Mouse (Mus musculus) midbrain, embryonic 16.5 days (tissue): ENCODE results near the gene Klc1. TPM values are rescaled to one million over a fixed set of nuclear protein-coding genes. Genes with fewer than 3 reads are reported as not detected.

Source experiments
- ATAC-seq: fragments of 200-750 bp; cut with Nextera tagmentation; 2 replicates; pipeline ENCODE4 v1.8.0; 2017; ENCODE audit warnings: moderate TSS enrichment
- H3K27ac ChIP-seq: fragments of 300-500 bp; sonication (generic); 2 replicates; pipeline ENCODE4 v1.5.1; 2014; ENCODE audit warnings: mild to moderate bottlenecking, low read length, mixed read lengths
- H3K27me3 ChIP-seq: fragments of 300-500 bp; sonication (generic); 2 replicates; pipeline ENCODE4 v1.6.1; 2014; ENCODE audit warnings: low read depth, low read length, mixed read lengths; ENCODE audit not compliant: control insufficient read depth, insufficient read depth
- H3K36me3 ChIP-seq: fragments of 300-500 bp; sonication (generic); 2 replicates; pipeline ENCODE4 v1.6.1; 2014; ENCODE audit warnings: mild to moderate bottlenecking, low read length, moderate library complexity, mixed read lengths; ENCODE audit not compliant: control insufficient read depth, insufficient read depth
- H3K4me1 ChIP-seq: fragments of 300-500 bp; sonication (generic); 2 replicates; pipeline ENCODE4 v1.6.1; 2014; ENCODE audit warnings: mild to moderate bottlenecking, low read length, mixed read lengths; ENCODE audit not compliant: control insufficient read depth, insufficient read depth
- H3K4me2 ChIP-seq: fragments of 300-500 bp; sonication (generic); 2 replicates; pipeline ENCODE4 v1.6.1; 2014; ENCODE audit warnings: mild to moderate bottlenecking, low read length, mixed read lengths
- H3K4me3 ChIP-seq: fragments of 300-500 bp; sonication (generic); 2 replicates; pipeline ENCODE4 v1.5.1; 2014; ENCODE audit warnings: low read depth, mild to moderate bottlenecking, low read length, moderate library complexity, mixed read lengths
- H3K9ac ChIP-seq: fragments of 300-500 bp; sonication (generic); 2 replicates; pipeline ENCODE4 v1.6.1; 2014; ENCODE audit warnings: low read depth, low read length, mixed read lengths
- H3K9me3 ChIP-seq: fragments of 300-500 bp; sonication (generic); replicated peaks from 2 replicates; pipeline ENCODE4 v1.6.1; 2014; ENCODE audit warnings: mild to moderate bottlenecking, low read length, mixed read lengths; ENCODE audit not compliant: control insufficient read depth, poor library complexity, severe bottlenecking
- WGBS: fragments of 180-500 bp; shearing (Covaris S2); extraction: QIAGEN DNeasy Blood & Tissue Kit; methylation state at CpG from one replicate; pipeline ENCODE4 v1.1.7; 2014; 5-methylcytosine and 5-hydroxymethylcytosine counted together
- polyA plus RNA-seq: library from polyadenylated mRNA; unstranded; fragments of >200 nt; fragmentation: Nextera tagmentation; extraction: Ambion mirVana; gene quantifications from 2 replicates; pipeline ENCODE4 v1.2.1, GENCODE M21; 2015

Gene Klc1
- polyA plus RNA-seq, 1 experiment from 2014 or later = 665 TPM

DNA sequence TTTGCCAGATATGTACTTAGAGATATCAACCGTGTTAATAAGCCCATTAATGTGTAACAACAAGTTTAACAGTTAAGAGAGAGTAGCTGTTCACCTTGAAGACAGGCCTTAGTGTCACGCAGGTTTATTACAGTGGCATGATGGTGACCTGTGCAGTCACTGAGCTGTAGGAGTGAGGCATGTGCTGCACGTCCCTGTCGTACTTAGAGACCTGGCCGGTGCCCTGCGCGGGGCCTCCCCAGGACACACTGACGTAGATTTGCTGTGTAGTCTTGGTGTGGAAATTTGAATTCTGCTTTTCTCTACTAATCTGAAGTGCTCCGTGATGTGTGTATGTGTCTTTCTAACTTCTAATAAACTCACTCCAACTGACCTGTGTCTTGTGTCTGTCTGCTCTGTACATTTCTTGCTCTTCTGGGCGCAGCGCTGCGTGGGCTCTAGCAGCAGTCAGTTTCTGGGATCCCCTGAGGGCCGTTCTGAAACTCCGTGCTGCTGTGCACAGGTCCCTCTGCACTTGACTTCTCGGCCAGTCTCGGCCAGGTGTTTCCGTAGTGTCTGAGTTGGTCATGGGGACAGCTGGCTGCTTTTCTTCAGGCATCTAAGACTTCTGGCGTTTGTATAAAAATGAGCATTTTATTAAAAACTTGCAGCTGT lies 36.0 kb downstream of the Klc1 start:
- H3K27me3 ChIP-seq = no peaks in the 10 kb centered on the region
- H3K4me2 ChIP-seq = no peak overlapping the region
- H3K36me3 ChIP-seq = peaks cover 31% of the 10 kb centered on the region
- H3K4me3 ChIP-seq = no peak overlapping the region
- no peak overlapping the region for H3K9ac ChIP-seq
- H3K27ac ChIP-seq = no peak overlapping the region
- H3K4me1 ChIP-seq = no peaks in the 10 kb centered on the region; the same call in 1 of the 2 replicates
- no peaks in the 10 kb centered on the region for H3K9me3 ChIP-seq
- ATAC-seq = no peak
- 93% methylated on average over 18 of the region's 18 CpGs for WGBS

DNA sequence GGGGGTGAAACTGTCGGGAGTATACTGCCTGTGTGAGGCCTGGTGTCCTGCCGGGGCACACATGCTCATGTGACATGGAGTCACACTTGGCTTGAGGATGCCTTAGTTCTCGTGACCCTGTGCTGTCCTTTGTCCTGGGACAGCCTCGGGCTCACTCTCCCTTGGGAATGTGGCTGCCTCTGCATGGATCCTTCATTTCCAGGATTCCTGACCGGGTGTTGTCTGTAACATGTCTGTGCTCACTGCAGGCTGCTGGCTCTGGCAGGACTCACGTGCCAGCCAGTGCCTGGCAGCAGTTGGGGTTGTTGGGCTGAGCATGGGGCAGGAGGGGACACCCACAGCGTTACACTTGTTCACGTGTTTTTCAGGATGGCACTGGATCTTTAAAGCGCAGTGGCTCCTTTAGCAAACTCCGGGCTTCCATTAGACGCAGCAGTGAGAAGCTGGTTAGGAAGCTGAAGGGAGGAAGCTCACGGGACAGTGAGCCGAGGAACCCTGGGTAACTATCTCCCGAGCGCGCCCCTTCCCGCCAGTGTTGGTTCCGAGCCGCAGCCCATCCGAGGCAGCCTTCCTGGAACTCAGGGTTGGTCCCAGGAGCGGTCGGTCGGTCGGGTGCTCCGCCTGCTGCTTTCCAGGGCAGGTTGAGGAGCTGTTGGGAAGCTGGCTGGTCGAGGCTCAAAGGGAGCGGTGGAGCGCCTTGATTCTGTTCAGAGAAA lies 36.7 kb downstream of the Klc1 start:
- no peak overlapping the region for H3K4me2 ChIP-seq
- H3K27ac ChIP-seq = no peak overlapping the region
- H3K4me1 ChIP-seq = no peaks in the 10 kb centered on the region; the same call in 1 of the 2 replicates
- no peak overlapping the region for H3K9ac ChIP-seq
- WGBS = 88% methylated on average over 28 of the region's 28 CpGs
- no peaks in the 10 kb centered on the region for H3K27me3 ChIP-seq
- H3K36me3 ChIP-seq = peaks cover 28% of the 10 kb centered on the region
- H3K4me3 ChIP-seq = no peak overlapping the region
- no peak for ATAC-seq
- H3K9me3 ChIP-seq = no peaks in the 10 kb centered on the region

DNA sequence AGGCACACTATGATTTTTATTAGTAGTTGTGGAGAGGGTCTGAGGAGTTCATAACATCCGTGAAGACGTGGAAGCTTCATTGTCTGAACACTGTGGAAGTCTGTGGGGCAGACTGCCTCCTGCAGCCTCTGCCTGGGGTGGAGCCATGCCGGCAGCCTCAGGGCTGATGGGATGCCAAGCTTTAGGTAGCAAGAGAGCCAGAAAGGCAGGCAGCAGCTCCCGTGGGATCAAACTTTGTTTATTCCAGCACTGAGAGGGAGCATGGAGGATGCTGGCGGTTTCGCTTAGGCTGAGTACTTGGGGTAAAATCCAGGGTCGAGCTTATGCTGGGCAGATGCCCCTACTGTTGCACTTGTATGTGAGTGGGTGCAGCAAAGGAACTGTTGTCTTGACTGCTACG lies 38.6 kb downstream of the Klc1 start:
- ATAC-seq = no peak
- WGBS = 88% methylated on average over 8 of the region's 8 CpGs

DNA sequence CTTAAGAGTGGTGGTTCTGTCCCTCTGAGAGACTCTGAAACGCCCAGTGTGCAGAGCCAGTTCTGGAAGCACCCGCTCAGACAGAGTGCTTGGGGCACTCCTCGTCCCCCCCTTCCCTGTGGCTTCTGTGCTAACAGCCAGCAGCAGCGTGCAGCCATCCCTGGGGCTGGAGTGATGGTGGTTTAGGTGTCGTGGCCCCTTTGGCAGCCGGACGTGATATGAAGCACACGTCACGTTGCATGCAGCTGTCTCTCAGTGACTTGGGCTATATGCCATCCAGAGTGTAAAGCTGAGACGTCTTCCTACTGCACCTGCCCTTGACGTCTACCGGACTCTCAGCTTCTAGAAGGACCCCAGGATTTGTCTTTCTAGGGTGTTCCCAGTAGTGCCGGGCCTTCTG lies 39.8 kb downstream of the Klc1 start:
- Histone ChIP-seq H3K4me1 (no peaks in the 10 kb centered on the region), H3K36me3 (peaks cover 17% of the 10 kb centered on the region), H3K4me2 (no peak overlapping the region), H3K27ac (no peak overlapping the region), H3K4me3 (no peak overlapping the region), H3K9me3 (no peaks in the 10 kb centered on the region), H3K9ac (no peak overlapping the region), H3K27me3 (no peaks in the 10 kb centered on the region)
- no peak for ATAC-seq
- WGBS = 97% methylated on average over 13 of the region's 13 CpGs

More for the DNA sequence above, 38.6 kb downstream of the Klc1 start:
- Histone ChIP-seq H3K4me1 (no peaks in the 10 kb centered on the region), H3K27me3 (no peaks in the 10 kb centered on the region), H3K4me3 (no peak overlapping the region), H3K4me2 (no peak overlapping the region), H3K36me3 (peaks cover 20% of the 10 kb centered on the region), H3K27ac (no peak overlapping the region), H3K9ac (no peak overlapping the region), H3K9me3 (no peaks in the 10 kb centered on the region)

DNA sequence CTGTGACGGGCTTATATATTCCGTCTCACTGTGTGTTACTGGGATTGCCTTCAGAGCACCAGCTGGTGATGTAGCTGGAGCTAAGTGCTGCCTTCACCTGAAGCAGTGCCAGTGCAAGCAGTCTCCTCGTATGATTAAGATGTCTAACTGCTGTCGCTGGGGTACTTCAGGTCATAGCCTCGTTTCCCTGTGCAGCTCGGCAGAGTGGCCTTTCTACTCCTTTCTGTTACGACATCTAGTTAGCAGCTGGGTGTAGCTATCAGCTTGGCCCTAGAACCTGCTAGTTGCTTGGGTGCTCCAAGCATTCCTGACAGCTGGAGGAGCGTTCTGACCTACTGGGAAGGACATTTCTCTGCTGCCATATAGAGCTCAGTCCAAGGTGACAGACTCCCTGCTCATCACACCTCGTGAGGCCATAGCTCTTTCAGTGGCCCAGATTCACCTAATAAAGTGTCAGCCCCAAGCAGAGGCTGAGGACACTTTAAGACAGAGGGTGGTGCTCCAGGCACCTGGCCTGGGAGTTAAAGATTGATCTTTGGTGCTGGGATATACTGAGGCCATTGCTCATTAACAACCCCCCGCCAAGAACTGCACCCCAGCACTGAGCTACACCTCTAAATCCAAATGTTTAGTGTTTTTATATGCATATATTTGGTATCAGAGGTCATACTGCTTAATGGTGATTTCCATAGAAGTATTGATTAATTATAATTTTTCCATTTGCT lies 42.0 kb downstream of the Klc1 start:
- ATAC-seq = no peak
- Histone ChIP-seq H3K4me2 (no peak overlapping the region), H3K9ac (no peak overlapping the region), H3K27ac (no peak overlapping the region), H3K27me3 (no peaks in the 10 kb centered on the region), H3K36me3 (peaks cover 9% of the 10 kb centered on the region; the same call in 1 of the 2 replicates), H3K9me3 (no peaks in the 10 kb centered on the region), H3K4me3 (no peak overlapping the region), H3K4me1 (no peaks in the 10 kb centered on the region)
- 81% methylated on average over 10 of the region's 10 CpGs for WGBS

DNA sequence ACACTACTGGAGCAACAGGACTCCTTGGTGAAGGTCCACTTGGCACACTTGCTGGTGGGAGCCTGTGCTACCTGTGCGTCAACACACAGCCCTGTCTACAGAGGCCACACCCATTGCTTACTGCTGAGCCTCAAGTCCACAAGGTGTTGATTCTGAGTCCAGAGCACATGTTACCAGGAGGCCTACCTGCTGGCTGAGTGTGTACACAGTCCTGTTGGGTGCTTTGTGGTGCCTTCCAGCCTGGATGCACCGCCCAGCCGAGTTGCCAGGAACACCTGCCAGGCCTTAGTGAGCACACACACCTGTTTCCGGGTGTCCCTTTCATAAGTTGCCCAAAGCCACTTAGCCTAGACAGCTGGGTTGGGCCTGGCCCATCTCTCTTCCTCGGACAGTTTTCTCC lies 44.9 kb downstream of the Klc1 start:
- H3K4me2 ChIP-seq = no peak overlapping the region
- H3K27ac ChIP-seq = no peak overlapping the region
- no peak for ATAC-seq
- no peaks in the 10 kb centered on the region for H3K9me3 ChIP-seq
- H3K9ac ChIP-seq = no peak overlapping the region
- WGBS = 91% methylated on average over 5 of the region's 5 CpGs
- H3K4me1 ChIP-seq = no peaks in the 10 kb centered on the region
- H3K27me3 ChIP-seq = no peaks in the 10 kb centered on the region
- H3K4me3 ChIP-seq = no peak overlapping the region
- H3K36me3 ChIP-seq = peaks cover 10% of the 10 kb centered on the region; the same call in 1 of the 2 replicates

DNA sequence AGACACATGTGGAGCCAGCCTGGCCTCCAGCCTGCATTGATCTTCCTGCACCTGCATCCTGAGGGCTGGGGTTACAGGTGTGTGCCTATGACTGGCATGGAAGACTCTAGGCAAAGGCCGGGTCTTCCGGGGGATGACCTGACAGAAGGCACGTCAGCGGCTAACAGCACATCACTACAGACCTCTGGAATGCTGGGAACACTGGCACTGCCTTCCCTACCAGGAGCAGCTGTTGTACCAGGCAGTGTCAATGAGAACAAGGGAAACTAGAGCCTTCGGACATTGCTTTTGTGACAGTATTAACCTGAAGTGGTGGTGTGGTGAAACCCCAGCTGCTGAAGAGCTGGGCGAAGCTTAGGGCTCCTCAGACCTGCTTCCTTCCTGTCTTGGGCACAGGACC lies 50.1 kb downstream of the Klc1 start:
- ATAC-seq = no peak
- H3K4me3 ChIP-seq = no peak overlapping the region
- no peak overlapping the region for H3K27ac ChIP-seq
- H3K27me3 ChIP-seq = no peaks in the 10 kb centered on the region
- WGBS = 96% methylated on average over 6 of the region's 6 CpGs
- H3K9ac ChIP-seq = no peak overlapping the region
- H3K9me3 ChIP-seq = no peaks in the 10 kb centered on the region
- H3K4me1 ChIP-seq = peaks cover 10% of the 10 kb centered on the region
- peaks cover 8% of the 10 kb centered on the region; the same call in 1 of the 2 replicates for H3K36me3 ChIP-seq
- no peak overlapping the region for H3K4me2 ChIP-seq

DNA sequence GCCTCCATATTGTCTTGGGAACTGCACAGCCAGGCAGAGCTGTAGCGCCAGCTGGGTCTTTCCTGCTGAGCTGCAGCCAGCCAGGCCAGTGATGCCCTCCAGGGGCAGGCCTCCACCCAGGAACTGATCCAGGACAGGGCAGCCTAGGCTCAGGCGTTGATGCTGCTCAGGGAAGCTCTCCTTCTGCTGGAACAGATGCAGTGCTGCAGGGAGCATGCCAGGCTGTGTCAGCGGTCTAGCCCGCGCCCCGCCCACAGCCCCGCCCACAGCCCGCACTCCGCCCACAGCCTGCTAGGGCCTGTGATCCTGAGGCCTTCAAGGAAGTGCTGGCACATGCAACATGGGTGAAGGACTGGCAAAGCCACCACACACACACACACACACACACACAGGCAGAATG lies 51.1 kb downstream of the Klc1 start:
- H3K4me3 ChIP-seq = no peak overlapping the region
- peaks cover 11% of the 10 kb centered on the region for H3K4me1 ChIP-seq
- no peaks in the 10 kb centered on the region for H3K27me3 ChIP-seq
- H3K9ac ChIP-seq = no peak overlapping the region
- no peak overlapping the region; the same call in 1 of the 2 replicates for H3K4me2 ChIP-seq
- H3K36me3 ChIP-seq = peaks cover 6% of the 10 kb centered on the region; the same call in 1 of the 2 replicates
- 6% methylated on average over 9 of the region's 9 CpGs for WGBS
- ATAC-seq = no peak
- 0 out of 2 replicates have a peak overlapping the region, but pooled peaks have one; percentile 44 for H3K27ac ChIP-seq
- H3K9me3 ChIP-seq = no peaks in the 10 kb centered on the region

DNA sequence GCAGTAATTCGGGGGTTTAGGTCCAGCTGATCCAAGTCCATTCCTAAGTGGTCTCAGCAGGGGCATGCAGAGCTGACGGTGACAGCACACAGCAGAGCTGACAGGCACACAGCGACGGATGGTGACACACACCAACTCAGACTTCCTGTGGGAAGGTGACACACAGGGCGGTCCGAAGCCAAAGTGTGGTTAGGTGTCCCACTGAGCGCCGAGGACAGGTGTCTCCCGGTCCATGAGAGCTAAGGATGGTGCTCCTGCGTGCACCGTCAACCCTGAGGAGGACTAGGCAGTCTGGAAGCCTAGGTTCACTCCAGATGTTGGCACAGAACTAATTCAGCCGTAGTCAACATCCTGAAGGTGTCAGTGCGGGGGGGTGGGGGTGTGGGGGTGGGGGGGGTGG lies 53.4 kb downstream of the Klc1 start:
- H3K9ac ChIP-seq = no peak overlapping the region
- no peak overlapping the region for H3K27ac ChIP-seq
- peaks cover 16% of the 10 kb centered on the region for H3K4me1 ChIP-seq
- no peaks in the 10 kb centered on the region for H3K36me3 ChIP-seq
- H3K4me3 ChIP-seq = no peak overlapping the region
- no peaks in the 10 kb centered on the region for H3K9me3 ChIP-seq
- ATAC-seq = no peak
- WGBS = 86% methylated on average over 13 of the region's 13 CpGs
- H3K4me2 ChIP-seq = no peak overlapping the region
- no peaks in the 10 kb centered on the region for H3K27me3 ChIP-seq
